Mouse (Mus musculus) midbrain, embryonic 14.5 days (tissue): ENCODE results near the gene S100a10. TPM values are rescaled to one million over a fixed set of nuclear protein-coding genes. Genes with fewer than 3 reads are reported as not detected.

ENCODE experiments used
- ATAC-seq: fragments of 200-750 bp; cut with Nextera tagmentation; 2 replicates; pipeline ENCODE4 v1.8.0; 2017; ENCODE audit warnings: moderate number of reproducible peaks, moderate library complexity; ENCODE audit not compliant: low FRiP score, low TSS enrichment
- DNase-seq: peaks from one replicate; pipeline ENCODE4 v3.0.0-alpha.2; 2015
- H3K27ac ChIP-seq: fragments of 300-500 bp; sonication (generic); replicated peaks from 2 replicates; pipeline ENCODE4 v1.5.1; 2014; ENCODE audit warnings: mild to moderate bottlenecking, low read depth, low read length, moderate library complexity
- H3K27me3 ChIP-seq: fragments of 300-500 bp; sonication (generic); 2 replicates; pipeline ENCODE4 v1.6.1; 2014; ENCODE audit warnings: low read length, control low read depth, mixed read lengths; ENCODE audit not compliant: control insufficient read depth, insufficient read depth
- H3K36me3 ChIP-seq: fragments of 300-500 bp; sonication (generic); 2 replicates; pipeline ENCODE4 v1.6.1; 2014; ENCODE audit warnings: low read length, control low read depth; ENCODE audit not compliant: control insufficient read depth, insufficient read depth
- H3K4me1 ChIP-seq: fragments of 300-500 bp; sonication (generic); 2 replicates; pipeline ENCODE4 v1.6.1; 2014; ENCODE audit warnings: mild to moderate bottlenecking, antibody characterized with exemption, low read length, control low read depth; ENCODE audit not compliant: control insufficient read depth, insufficient read depth
- H3K4me2 ChIP-seq: fragments of 300-500 bp; sonication (generic); 2 replicates; pipeline ENCODE4 v1.6.1; 2014; ENCODE audit warnings: mild to moderate bottlenecking, low read length, moderate library complexity
- H3K4me3 ChIP-seq: fragments of 300-500 bp; sonication (generic); replicated peaks from 2 replicates; pipeline ENCODE4 v1.5.1; 2014; ENCODE audit warnings: low read depth, low read length
- H3K9ac ChIP-seq: fragments of 300-500 bp; sonication (generic); replicated peaks from 2 replicates; pipeline ENCODE4 v1.6.1; 2014; ENCODE audit warnings: mild to moderate bottlenecking, low read length, moderate library complexity
- H3K9me3 ChIP-seq: fragments of 300-500 bp; sonication (generic); 2 replicates; pipeline ENCODE4 v1.6.1; 2016; ENCODE audit warnings: low read length, control low read depth, mixed read lengths; ENCODE audit not compliant: control insufficient read depth
- WGBS: fragments of 180-500 bp; shearing (Covaris S2); extraction: QIAGEN DNeasy Blood & Tissue Kit; methylation state at CpG from one replicate; pipeline ENCODE4 v1.1.7; 2014; 5-methylcytosine and 5-hydroxymethylcytosine counted together
- polyA plus RNA-seq: library from polyadenylated mRNA; unstranded; fragments of >200 nt; fragmentation: Nextera tagmentation; extraction: Ambion mirVana; gene quantifications from 2 replicates; pipeline ENCODE4 v1.2.1, GENCODE M21; 2014

Gene S100a10
- polyA plus RNA-seq = 67.9 and 86.5 TPM in 2 replicates

GRCm38 (mm10) chr3:93554981-93555877 is at the start of gene S100a10:
TSS of gene S100a10 (plus strand) at chr3:93555080.
- no peaks in the 10 kb centered on the region for H3K9me3 ChIP-seq
- ATAC-seq (peak; percentile 78), DNase-seq (peak; percentile 62)
- no peaks in the 10 kb centered on the region for H3K36me3 ChIP-seq
- peak within 1 kb of the TSS; percentile 48 for H3K4me3 ChIP-seq
- 4% methylated on average over 37 of the region's 39 CpGs for WGBS
- peak within 1 kb of the TSS; percentile 96 for H3K4me2 ChIP-seq
- H3K9ac ChIP-seq = peak within 1 kb of the TSS; percentile 59
- H3K27me3 ChIP-seq = peaks cover 6% of the 10 kb centered on the region; the same call in 1 of the 2 replicates
- H3K27ac ChIP-seq = no peak within 1 kb of the TSS
- peaks cover 7% of the 10 kb centered on the region; the same call in 1 of the 2 replicates for H3K4me1 ChIP-seq

DNA sequence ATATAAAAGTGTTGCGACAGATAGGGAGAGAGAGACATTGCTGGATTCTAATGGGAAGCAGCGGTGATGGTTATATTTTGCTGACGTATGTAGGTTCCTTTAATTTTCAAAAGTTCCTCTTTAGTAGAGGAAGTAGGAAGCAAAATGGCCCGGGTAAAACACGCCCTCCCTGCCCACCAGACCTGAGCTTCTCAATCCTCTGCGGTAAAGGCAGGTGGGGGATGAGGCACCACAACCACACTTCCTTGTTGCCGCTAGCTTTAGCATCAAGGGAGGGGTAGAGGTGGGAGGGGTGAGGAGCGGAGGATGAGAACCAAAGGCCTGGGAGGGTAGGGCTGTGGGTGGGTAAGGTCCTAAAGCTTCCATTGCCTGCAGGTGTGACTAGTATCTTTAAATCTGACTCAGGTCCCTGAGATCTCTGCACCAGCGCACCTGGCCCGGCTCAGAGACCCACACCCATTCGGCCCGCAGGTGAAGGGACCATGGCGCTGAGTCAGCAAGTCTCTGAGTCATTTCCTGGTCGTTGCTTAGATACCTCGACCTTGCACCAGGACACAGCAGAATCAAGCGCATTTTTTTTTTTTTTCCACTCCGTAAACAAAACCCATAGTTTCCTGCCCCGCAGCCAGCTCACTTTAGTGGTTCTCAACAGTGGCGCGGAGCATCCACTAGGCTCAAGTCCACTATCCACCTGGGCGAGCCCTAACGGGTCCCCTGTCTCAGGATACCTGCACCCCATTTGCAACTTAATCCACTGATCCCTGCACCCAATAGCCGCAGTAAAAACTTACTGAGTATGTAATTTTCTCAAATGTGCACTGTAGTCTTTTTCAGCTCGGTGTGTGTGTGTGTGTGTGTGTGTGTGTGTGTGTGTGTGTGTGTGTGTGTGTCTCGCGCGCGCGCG is 48.7 kb upstream of the S100a10 start:
- WGBS = 47% methylated on average over 30 of the region's 30 CpGs
- H3K27me3 ChIP-seq = no peaks in the 10 kb centered on the region
- DNase-seq = no peak
- no peak overlapping the region for H3K9ac ChIP-seq
- no peaks in the 10 kb centered on the region for H3K4me1 ChIP-seq
- ATAC-seq = no peak
- no peak overlapping the region for H3K4me3 ChIP-seq
- 0 out of 2 replicates have a peak, but pooled peaks cover 3% of the 10 kb centered on the region for H3K9me3 ChIP-seq
- H3K27ac ChIP-seq = no peak overlapping the region
- H3K4me2 ChIP-seq = no peak overlapping the region
- no peaks in the 10 kb centered on the region for H3K36me3 ChIP-seq

GRCm38 (mm10) chr3:93506881-93507325 is 48.0 kb upstream of the S100a10 start:
- no peaks in the 10 kb centered on the region for H3K27me3 ChIP-seq
- no peaks in the 10 kb centered on the region for H3K36me3 ChIP-seq
- no peak overlapping the region for H3K9ac ChIP-seq
- no peak overlapping the region for H3K4me2 ChIP-seq
- 78% methylated on average over 5 of the region's 5 CpGs for WGBS
- H3K27ac ChIP-seq = no peak overlapping the region
- H3K9me3 ChIP-seq = 0 out of 2 replicates have a peak, but pooled peaks cover 3% of the 10 kb centered on the region
- ATAC-seq (no peak), DNase-seq (no peak)
- no peaks in the 10 kb centered on the region for H3K4me1 ChIP-seq
- no peak overlapping the region for H3K4me3 ChIP-seq

- WGBS = 86% methylated on average over 1 of the region's 1 CpGs
- H3K27ac ChIP-seq = no peak overlapping the region
- no peak overlapping the region for H3K4me3 ChIP-seq
- DNase-seq (no peak), ATAC-seq (no peak)
- H3K9ac ChIP-seq = no peak overlapping the region
- no peaks in the 10 kb centered on the region for H3K27me3 ChIP-seq
- no peaks in the 10 kb centered on the region for H3K9me3 ChIP-seq
- H3K36me3 ChIP-seq = no peaks in the 10 kb centered on the region
- no peak overlapping the region for H3K4me2 ChIP-seq
- no peaks in the 10 kb centered on the region for H3K4me1 ChIP-seq
These were observed 45.6 kb upstream of the S100a10 start for GRCm38 (mm10) chr3:93509301-93509700.

DNA sequence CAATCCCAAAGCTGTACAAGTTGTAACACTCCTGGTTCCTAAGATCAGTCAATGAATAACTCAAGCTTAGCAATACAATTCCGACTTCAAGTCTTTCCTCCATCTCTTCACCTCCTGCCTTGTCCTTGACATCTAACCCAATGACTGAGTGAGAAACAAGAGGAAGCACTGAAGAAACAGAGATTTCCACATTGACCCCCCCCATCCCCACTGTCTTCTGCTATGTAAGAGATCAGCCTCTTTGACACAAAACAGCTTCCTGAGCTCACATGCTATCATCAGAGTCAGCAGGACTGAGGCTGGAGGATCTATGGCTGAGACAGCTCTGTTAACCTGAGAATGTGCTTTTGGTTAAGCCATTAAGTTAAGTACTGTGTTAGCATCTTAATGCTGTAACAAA is 43.8 kb upstream of the S100a10 start:
- no peaks in the 10 kb centered on the region for H3K36me3 ChIP-seq
- no peak overlapping the region for H3K4me3 ChIP-seq
- DNase-seq = no peak
- WGBS = 93% methylated on average over 1 of the region's 1 CpGs
- H3K4me1 ChIP-seq = no peaks in the 10 kb centered on the region
- no peak overlapping the region for H3K4me2 ChIP-seq
- H3K9me3 ChIP-seq = no peaks in the 10 kb centered on the region
- H3K27me3 ChIP-seq = no peaks in the 10 kb centered on the region
- no peak overlapping the region for H3K27ac ChIP-seq
- no peak for ATAC-seq
- no peak overlapping the region for H3K9ac ChIP-seq

DNA sequence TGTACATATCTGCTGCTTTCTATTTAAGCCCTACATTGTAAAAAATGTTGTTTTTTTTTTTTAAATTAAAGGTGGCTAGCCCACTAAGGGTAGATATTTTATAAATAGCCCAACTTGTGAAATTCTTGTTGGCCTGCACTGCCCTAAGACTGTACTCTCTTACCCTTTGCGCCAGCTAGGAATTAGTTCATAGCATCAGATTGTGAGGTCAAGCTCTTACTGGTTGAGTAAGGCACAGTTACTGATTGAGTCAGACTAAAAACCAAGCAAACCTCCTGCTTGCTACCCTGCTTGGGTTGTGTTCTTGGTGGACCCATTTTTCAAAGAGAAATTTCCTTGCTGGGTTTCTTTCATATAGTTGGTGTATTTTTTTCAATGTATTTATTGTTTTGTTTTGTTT is 43.1 kb upstream of the S100a10 start:
- Histone ChIP-seq H3K36me3 (no peaks in the 10 kb centered on the region), H3K9me3 (no peaks in the 10 kb centered on the region), H3K4me1 (no peaks in the 10 kb centered on the region), H3K4me2 (no peak overlapping the region), H3K27ac (no peak overlapping the region), H3K9ac (no peak overlapping the region), H3K27me3 (no peaks in the 10 kb centered on the region), H3K4me3 (no peak overlapping the region)
- ATAC-seq (no peak), DNase-seq (no peak)
- WGBS = 92% methylated on average over 1 of the region's 1 CpGs

DNA sequence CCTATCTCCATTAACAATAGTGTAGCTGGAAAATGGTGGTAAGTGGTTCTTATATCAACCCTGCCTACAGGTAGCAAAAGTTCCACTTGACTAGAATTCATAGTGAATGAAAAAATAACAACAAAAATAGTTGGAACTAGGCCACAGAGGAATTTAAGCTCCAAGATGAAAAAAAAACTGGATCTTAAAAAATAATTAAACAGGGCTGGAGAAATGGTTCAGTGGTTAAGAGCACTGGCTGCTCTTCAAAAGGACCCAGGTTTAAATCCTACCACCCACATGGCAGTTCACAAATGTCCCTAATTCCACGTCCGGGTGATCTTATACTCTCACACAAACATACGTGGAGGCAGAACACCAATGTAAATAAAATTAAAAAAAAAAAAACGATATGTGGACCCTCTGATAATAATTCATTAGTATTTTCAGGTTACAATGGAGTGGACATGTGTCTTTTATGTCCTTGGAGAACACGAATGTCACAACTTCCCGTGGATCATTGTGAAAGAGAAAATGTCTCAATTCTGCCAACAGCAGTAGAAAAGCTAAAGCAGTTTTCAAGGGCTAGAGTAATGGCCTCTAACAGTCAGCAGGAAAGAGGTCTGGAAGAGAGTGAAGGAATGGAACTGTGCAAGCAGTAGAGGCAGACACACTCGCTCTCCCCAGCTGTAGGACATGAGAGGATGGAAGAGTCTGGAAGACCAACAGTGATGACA is 42.3 kb upstream of the S100a10 start:
- no peaks in the 10 kb centered on the region for H3K36me3 ChIP-seq
- ATAC-seq (no peak), DNase-seq (no peak)
- H3K4me2 ChIP-seq = no peak overlapping the region
- H3K9ac ChIP-seq = no peak overlapping the region
- H3K4me3 ChIP-seq = no peak overlapping the region
- no peaks in the 10 kb centered on the region for H3K9me3 ChIP-seq
- WGBS = 69% methylated on average over 7 of the region's 7 CpGs
- H3K4me1 ChIP-seq = no peaks in the 10 kb centered on the region
- H3K27me3 ChIP-seq = no peaks in the 10 kb centered on the region
- no peak overlapping the region for H3K27ac ChIP-seq

DNA sequence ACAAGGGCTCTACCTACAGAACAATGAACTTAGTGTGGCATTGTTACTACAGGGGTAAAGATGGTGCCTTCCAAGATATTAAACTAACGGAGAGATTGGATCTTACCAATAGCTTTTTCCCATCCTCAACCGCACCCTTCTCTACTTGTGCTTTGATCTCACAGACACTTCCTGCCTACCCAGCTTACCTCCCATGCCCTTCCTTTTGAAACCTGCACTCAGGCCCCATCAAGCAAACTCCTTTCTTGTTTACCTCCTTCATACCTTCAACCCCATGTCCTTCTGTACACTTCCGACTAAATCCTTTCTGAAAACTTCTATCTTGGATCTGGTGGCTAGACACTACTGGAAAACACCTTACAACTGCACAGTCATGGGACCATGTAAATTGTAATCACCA is 40.3 kb upstream of the S100a10 start:
- 97% methylated on average over 3 of the region's 3 CpGs for WGBS

More for the DNA sequence above, 40.3 kb upstream of the S100a10 start:
- Histone ChIP-seq H3K4me3 (no peak overlapping the region), H3K9me3 (no peaks in the 10 kb centered on the region), H3K36me3 (no peaks in the 10 kb centered on the region), H3K9ac (no peak overlapping the region), H3K27me3 (no peaks in the 10 kb centered on the region), H3K4me1 (no peaks in the 10 kb centered on the region), H3K4me2 (no peak overlapping the region), H3K27ac (no peak overlapping the region)
- no peak for DNase-seq
- no peak for ATAC-seq
